Mouse (Mus musculus): ENCODE data around the gene Plagl1.

Plagl1 gene

GRCm38 (mm10) chr10:13090596-13091424 lies 30.5 kb downstream of the Plagl1 start:
- no peak for DNase-seq (ENCODE audit: low spot score)

GRCm38 (mm10) chr10:13092996-13093395 lies 32.7 kb downstream of the Plagl1 start:
- no peak for DNase-seq (ENCODE audit: low spot score)

GRCm38 (mm10) chr10:13098895-13099294 lies 38.6 kb downstream of the Plagl1 start:
- no peak for DNase-seq (ENCODE audit: low spot score)

DNA sequence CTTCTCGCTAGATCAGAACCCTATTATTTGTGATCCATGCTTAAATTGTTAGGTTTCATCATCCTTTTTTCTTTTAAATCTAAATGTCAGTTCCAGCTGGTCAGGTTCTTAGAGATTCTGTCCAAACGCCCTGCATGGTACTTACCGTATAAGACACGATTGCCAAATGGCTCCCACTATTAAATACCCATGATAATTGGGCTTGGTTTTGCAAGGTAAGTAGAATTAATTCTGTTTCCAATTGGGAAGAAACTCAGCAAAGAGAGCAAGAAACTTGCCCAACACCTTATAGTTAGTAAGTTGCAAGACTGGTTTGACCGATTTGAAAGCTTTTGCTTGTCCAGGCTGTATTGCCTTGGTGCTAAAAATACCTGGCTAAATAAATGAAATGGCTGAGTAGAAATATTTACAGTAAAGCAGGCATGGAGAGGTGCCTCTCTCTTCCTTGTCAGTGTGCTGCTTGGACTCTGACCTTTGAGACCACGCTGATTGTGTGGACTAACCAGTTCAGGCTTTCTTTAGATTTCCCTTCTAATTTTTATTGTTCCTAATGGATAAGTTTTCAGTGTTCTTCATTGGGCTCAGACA lies 39.9 kb downstream of the Plagl1 start:
- no peak for DNase-seq (ENCODE audit: low spot score)

DNA sequence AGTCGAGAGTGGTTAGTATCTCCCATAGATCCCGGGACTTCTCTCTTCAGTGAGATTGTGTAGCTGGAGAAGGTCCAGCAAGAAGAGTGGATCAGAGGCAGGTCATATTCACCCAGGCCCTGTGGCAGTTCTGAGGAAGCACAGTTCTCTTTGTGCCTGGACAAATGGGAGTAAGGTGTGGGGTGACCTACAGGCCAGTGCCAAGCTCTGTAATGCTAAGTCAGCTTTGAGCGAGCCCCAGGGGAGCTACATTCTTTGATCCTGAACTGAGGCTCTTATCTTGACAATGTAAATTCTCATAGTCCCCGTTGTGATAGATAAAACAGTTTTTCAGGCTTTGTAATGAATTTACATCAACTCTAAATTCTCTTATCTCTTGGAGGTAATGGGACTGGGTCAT lies 42.1 kb downstream of the Plagl1 start:
- no peak for DNase-seq (ENCODE audit: low spot score)

GRCm38 (mm10) chr10:13103838-13104237 lies 43.5 kb downstream of the Plagl1 start:
- DNase-seq (ENCODE audit: low spot score) = no peak

GRCm38 (mm10) chr10:13106909-13107624 lies 46.8 kb downstream of the Plagl1 start:
- no peak for DNase-seq (ENCODE audit: low spot score)

GRCm38 (mm10) chr10:13108021-13108548 lies 47.8 kb downstream of the Plagl1 start:
- DNase-seq (ENCODE audit: low spot score) = no peak

GRCm38 (mm10) chr10:13108847-13109246 lies 48.5 kb downstream of the Plagl1 start:
- no peak for DNase-seq (ENCODE audit: low spot score)

- no peak for DNase-seq (ENCODE audit: low spot score)
Observed at GRCm38 (mm10) chr10:13109781-13110180, 49.5 kb downstream of the Plagl1 start.

- no peak for DNase-seq (ENCODE audit: low spot score)
Observed at GRCm38 (mm10) chr10:13112849-13113248, 52.5 kb downstream of the Plagl1 start.

DNA sequence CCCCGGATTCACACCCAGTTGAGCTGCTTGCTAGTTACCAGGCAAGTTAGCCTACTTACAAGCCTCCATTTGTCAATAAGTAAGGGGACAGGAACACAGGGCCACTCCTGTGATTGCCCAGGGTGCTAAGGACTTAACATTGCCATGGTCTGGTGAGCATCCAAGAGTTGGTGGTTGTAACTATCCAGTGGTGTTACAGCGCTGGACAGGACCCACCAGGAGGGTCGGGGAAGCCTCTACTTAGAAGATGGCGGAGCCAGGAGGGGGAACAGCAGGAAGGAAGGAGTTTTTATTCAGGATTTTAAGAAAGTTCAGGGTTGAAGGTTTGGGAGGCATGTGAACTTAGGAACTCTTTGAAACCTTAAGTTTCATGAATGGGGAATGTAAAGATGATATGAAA lies 53.3 kb downstream of the Plagl1 start:
- DNase-seq (ENCODE audit: low spot score) = no peak

- DNase-seq (ENCODE audit: low spot score) = no peak
Observed at GRCm38 (mm10) chr10:13115030-13115429, 54.7 kb downstream of the Plagl1 start.

DNA sequence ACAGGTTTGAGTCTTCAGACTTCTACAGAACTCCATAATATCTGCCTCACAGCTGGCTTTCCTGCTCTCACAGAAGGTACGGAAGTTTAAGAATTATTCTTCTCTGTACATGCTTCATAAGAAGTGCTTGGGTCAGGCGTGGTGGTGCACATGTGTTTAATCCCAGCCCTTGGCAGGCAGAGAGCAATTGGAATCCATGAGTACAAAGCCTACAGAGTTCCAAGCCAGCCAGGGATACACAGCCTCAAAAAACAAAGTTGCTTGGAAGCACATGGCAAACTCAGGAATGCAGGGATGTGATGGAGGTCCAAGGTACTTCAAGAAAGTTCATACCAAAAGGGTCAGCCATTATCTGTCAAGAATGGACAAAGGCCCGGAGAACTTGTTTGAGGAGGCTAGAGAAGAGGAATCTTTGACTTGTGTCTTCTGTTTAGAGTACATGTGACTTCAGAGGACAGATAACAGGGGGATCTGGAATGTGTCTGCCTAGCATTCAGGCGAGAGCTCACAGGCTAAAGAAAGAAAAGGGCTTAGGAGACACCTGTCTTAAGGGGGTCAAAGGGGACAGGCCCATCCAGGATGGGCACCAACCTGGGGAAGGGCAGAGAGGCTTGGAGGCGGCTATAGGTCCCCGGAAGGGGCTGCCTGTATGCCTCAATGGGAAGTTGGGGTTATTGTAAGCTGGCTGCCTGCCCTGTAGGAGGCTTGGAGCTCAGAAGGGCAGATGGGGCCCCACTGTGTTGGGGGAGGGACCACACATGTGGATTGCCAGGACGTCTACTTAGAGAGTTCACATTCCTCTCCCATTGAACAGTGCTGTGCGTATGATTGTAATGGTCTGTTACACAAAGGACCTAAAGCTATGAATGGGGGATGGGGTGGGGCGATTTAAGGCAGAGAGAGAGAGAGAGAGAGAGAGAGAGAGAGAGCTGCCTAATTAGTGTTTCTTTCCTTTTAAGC lies 56.7 kb downstream of the Plagl1 start:
- no peak for DNase-seq (ENCODE audit: low spot score)

DNA sequence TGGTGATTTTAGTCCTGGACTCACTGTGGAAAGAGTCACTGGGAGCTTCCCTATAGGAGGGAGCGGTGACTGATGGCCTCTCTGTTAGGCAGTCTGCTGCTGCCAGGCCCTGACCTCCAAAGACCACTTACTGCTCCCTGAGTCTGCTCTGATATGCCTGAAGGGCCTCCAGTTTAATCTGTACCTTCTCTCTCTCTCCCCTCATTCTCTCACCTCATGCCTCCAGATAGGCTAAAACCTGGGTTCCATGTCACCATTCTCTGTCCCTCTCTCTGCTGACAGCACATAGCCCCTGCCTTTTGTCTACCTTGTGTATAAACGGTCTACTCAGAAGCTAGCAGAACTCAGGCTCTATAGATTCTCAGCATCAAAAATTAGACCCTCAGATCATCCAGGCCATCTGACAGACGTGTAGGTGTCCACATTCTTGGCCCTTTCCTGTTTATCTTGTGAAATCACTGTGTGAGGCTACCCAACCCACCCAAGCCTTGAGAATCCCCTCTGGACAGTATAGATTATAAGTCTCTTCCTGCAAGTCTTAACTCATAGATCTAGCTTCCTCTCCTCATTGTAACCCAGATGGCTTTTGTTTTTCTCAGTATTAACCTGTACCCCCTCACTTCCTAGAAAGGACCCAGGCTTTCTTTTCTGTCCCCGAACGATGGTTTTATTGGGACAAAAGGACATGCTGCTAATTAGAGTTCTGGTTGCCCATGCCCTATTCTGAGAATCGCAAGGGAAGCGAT lies 57.9 kb downstream of the Plagl1 start:
- DNase-seq (ENCODE audit: low spot score) = no peak

GRCm38 (mm10) chr10:13118770-13119102 lies 58.4 kb downstream of the Plagl1 start:
- DNase-seq (ENCODE audit: low spot score) = no peak

DNA sequence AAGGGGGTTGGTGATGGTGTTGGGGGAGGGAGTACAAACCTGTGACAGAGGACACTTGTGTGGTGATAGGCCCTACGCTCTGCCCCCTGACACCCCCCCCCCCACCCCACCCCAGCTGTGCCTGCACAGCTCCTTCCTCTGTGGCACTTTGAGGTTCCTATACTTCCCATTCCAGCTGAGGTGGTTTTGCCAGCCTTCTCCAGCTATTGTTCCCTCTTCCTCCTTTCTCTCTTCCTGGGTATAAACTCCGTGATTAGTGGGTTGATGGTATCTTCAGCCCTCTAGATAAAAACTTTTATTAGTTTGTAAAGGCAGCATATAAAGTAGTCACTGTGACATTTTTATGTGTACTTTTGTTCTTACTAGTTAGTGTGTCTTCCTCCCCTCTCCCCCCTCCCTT lies 59.0 kb downstream of the Plagl1 start:
- DNase-seq (ENCODE audit: low spot score) = no peak

DNA sequence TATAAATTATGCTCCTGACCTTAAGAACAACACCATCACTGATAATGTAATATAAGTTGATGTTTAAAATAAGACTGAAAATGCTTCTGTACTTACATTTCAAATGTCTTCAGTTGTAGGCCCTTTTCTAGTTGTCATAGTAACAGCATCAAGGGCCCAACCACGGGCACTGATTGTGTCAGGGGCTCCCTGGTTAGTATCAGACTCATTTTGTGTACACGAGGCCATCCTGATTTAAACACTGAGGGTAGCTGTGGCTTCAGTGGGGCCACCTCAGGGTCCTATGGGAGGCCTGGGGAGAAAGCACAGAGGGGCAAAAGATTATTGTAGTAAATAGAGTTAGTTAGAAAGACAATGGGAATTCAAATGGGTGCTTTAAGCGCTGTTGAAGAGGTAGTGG lies 65.5 kb downstream of the Plagl1 start:
- DNase-seq (ENCODE audit: low spot score) = no peak

DNA sequence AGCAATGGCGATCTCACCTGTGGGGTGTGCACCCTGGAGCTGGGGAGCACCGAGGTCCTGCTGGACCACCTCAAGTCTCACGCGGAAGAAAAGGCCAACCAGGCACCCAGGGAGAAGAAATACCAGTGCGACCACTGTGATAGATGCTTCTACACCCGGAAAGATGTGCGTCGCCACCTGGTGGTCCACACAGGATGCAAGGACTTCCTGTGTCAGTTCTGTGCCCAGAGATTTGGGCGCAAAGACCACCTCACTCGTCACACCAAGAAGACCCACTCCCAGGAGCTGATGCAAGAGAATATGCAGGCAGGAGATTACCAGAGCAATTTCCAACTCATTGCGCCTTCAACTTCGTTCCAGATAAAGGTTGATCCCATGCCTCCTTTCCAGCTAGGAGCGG lies 67.0 kb downstream of the Plagl1 start:
- no peak for DNase-seq (ENCODE audit: low spot score)

GRCm38 (mm10) chr10:13127946-13128345 lies 67.6 kb downstream of the Plagl1 start:
- no peak for DNase-seq (ENCODE audit: low spot score)

GRCm38 (mm10) chr10:13133850-13134249 lies 73.5 kb downstream of the Plagl1 start:
- DNase-seq (ENCODE audit: low spot score) = no peak
